Mouse (Mus musculus) monocyte, adult 5-6 weeks (primary cell): Measurements from ENCODE around the gene Olfm2. TPM values are rescaled to one million over a fixed set of nuclear protein-coding genes. Genes with fewer than 3 reads are reported as not detected.
"Not testable (repeated sequence)": the region's sequence is repeated elsewhere in the genome, so short reads cannot be mapped to it uniquely, and the experiment has no call there.

Experiments
- ATAC-seq: fragments of 153-309, 156-312 bp; replicated peaks from 2 replicates; pipeline ENCODE4 v1.8.0; 2017; ENCODE audit warnings: mild to moderate bottlenecking; ENCODE audit not compliant: low TSS enrichment, insufficient number of reproducible peaks, severe bottlenecking, poor library complexity, low FRiP score
- total RNA-seq: library from RNA; stranded (forward); fragments of 200-1000, 200-491, 200-594 nt; gene quantifications from 3 replicates; pipeline ENCODE4 v1.2.3, GENCODE M21; 2017

Olfm2 gene
- total RNA-seq, 1 experiment from 2014 or later: not detected

DNA sequence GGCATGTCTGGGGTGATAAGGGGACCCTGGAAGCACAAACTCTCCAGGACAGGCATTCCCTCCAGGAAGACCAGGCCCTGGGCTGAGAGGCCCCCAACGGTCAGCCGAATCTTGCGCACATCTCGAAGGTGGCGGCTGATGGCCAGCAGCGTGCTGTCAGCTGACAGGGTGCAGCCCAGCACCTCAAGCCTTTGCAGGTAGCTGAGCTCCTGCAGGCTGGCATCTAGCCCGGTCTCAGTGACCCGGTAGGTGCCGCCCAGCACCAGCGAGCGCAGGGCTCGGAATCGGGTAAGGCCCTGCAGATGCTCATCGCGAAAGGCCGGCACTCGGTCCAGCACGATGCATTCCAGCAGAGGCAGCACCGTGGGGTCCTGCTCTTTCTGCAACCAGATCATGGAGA, 107.6 kb downstream of the Olfm2 start:
- ATAC-seq: no peak

DNA sequence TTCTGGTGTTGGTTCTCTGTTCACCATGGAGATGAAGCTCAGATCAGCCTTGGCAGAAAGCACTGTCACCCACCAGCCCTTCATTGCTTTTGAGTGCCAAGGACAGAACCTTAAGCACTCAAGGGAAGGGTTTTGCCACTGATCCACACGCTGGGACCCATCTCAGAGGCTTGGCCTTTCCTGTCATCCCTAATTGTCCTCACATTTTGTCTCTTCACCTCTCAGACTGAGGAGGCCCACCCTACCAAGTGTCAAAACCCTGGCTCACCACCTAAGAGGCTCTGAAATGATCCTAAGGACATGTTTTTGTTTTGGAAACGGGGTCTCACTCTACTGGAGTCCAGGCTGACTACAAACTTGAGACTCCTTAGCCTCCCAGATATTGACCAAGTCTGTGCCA, 109.4 kb downstream of the Olfm2 start:
- no peak for ATAC-seq

DNA sequence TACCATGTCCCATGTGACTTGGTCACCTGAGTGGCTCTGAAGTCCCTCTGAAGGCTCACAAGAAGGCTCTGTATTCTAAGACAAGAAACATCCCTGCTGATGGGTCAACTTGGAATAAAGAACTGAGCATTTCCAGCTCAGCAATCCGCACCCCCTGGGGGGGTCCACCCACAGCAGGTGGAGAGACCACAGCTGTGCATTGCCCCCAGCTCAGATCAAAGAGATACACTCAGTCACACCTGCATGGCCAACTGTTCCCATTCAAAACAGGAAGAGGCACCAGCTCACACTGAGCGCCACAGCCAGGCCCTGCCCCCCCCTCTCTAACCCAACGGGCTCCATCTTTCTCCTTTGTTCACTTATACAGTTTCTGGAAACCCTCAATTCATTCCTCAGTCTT, 109.9 kb downstream of the Olfm2 start:
- ATAC-seq: no peak

DNA sequence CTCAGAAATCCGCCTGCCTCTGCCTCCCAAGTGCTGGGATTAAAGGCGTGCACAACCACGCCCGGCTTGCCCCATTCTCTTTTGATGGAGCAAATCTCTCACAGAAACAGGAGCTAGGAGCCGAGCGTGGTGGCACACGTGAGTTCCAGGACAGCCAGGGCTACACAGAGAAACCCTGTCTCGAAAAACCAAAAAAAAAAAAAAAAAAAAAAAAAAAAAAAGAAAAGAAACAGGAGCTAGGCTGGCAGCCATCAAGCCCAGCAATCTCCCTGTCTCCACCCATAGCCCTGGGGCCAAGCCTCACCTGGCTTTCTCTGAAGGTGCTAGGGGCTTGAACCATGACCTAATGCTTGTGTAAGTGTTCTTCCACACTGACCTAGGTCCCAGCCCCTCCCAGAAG, 110.5 kb downstream of the Olfm2 start:
- not testable (repeated sequence) for ATAC-seq

DNA sequence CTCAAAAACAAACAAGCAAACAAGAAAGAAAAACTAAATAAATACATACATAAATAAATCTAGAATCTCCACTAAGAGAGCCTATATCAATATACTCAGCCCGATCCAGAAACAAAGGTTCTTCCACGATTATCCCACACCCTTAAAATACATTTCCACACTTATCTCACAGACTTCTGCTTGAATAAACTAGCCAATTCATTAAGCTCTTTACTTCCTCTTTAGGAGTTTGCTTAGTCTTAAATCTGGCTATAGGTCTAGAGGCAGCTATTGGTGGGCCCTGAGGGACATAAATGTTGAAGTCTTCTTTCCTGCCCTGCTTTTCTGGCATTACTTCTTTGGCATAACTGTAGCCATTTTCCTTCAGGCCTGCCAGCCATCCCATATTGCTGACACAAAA, 114.8 kb downstream of the Olfm2 start:
- ATAC-seq: no peak

Other genes starting within 250 kb of the Olfm2 start
- gene Zfp266, start 224.9 kb downstream of the Olfm2 start, total RNA-seq: 27.5 to 43.8 TPM (median 36.4 TPM) in 3 replicates
- gene Zfp846, start 165.1 kb downstream of the Olfm2 start, total RNA-seq: 5.1 to 8.3 TPM (median 7.2 TPM) in 3 replicates
- 124 to 185 TPM (median 175 TPM) in 3 replicates for gene Ubl5, start 103.5 kb downstream of the Olfm2 start, total RNA-seq
- gene Fbxl12, start 101.6 kb downstream of the Olfm2 start, total RNA-seq: 12.6 to 30.1 TPM (median 19.3 TPM) in 3 replicates
- 7.1 to 11.7 TPM (median 8.4 TPM) in 3 replicates for gene Pin1, start 94.3 kb downstream of the Olfm2 start, total RNA-seq
- gene Col5a3, start 68.7 kb upstream of the Olfm2 start, total RNA-seq: 0.11 TPM in 1 of 3 replicates, not detected in the others
- not detected in 3 replicates for gene Rdh8, start 72.2 kb upstream of the Olfm2 start, total RNA-seq
- gene A230050P20Rik, start 122.3 kb upstream of the Olfm2 start, total RNA-seq: 5.2 to 12.0 TPM (median 11.8 TPM) in 3 replicates
- 0.49 to 0.57 TPM in 2 of 3 replicates, not detected in the other for gene Angptl6, start 133.4 kb upstream of the Olfm2 start, total RNA-seq
- 24.4 to 44.1 TPM (median 26.9 TPM) in 3 replicates for gene Ppan, start 141.8 kb upstream of the Olfm2 start, total RNA-seq
- gene Eif3g, start 152.3 kb upstream of the Olfm2 start, total RNA-seq: 87.5 to 120 TPM (median 97.3 TPM) in 3 replicates
- 44.6 to 108 TPM (median 56.9 TPM) in 3 replicates for gene Dnmt1, start 213.5 kb upstream of the Olfm2 start, total RNA-seq
- 1.6 to 4.4 TPM (median 3.5 TPM) in 3 replicates for gene S1pr2, start 230.4 kb upstream of the Olfm2 start, total RNA-seq